Mouse (Mus musculus): ENCODE results near the gene Chmp4b. TPM values are rescaled to one million over a fixed set of nuclear protein-coding genes. Genes with fewer than 3 reads are reported as not detected.

Chmp4b gene
- total RNA-seq, 2 experiments from 2014 or later, result 174 to 180 TPM

DNA sequence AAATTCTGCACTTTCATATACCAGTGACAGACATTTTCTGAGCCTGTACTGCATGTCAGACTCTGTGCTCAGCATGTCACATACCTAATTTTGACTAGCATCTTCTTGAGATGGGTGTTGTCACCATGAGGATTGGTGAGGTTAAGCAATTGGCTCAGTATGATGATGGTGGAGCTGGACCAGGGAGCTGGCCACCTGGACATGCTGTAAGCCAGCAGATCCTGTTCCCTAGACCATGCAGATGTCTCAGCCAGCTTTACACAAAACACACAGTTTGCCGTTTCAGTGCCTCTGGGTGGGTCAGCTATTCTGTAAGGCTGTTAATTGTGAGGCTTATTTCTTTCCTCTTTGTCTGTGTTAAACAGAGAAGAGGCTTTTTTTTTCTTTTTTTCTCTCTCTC, 31.2 kb downstream of the Chmp4b start:
- no peak for DNase-seq

- DNase-seq, result no peak
These were observed 33.5 kb downstream of the Chmp4b start for GRCm38 (mm10) chr2:154684901-154685470.

DNA sequence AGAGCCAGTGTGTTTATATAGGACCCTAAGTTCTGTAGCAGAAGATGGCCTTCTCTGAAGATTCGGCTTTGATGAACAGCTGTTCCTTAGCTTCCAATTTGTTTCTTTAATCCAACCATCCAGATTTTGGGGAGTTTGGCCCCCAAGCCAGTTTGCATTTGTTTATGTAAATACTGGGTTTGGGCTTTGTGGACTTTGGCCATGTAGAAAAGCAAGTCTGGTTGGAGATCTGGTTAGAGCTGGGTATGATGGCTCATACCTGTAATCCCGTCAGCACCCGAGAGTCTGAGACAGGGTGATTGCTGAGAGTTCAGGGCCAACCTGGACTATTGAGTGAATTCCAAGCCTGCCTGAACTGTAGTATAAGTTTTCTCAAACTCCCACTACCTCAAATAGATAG, 34.3 kb downstream of the Chmp4b start:
- no peak for DNase-seq

- no peak for DNase-seq
These were observed 35.3 kb downstream of the Chmp4b start for GRCm38 (mm10) chr2:154686819-154687218.

DNA sequence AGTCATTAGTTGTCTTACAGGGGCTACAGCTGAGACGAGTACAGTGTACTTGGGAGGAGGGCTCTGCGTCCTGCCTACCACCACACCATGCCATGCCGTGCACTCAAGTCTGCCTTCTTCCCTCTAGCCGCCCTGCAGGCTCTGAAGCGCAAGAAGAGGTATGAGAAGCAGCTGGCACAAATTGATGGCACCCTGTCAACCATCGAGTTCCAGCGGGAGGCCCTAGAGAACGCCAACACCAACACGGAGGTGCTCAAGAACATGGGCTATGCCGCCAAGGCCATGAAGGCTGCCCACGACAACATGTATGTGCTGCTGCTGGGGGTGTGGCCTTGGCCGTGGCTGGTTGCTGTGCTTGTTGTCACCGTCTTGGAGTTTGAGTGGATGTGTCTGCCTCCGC, 37.9 kb downstream of the Chmp4b start:
- DNase-seq, result no peak

GRCm38 (mm10) chr2:154690959-154691358, 39.5 kb downstream of the Chmp4b start:
- no peak for DNase-seq

DNA sequence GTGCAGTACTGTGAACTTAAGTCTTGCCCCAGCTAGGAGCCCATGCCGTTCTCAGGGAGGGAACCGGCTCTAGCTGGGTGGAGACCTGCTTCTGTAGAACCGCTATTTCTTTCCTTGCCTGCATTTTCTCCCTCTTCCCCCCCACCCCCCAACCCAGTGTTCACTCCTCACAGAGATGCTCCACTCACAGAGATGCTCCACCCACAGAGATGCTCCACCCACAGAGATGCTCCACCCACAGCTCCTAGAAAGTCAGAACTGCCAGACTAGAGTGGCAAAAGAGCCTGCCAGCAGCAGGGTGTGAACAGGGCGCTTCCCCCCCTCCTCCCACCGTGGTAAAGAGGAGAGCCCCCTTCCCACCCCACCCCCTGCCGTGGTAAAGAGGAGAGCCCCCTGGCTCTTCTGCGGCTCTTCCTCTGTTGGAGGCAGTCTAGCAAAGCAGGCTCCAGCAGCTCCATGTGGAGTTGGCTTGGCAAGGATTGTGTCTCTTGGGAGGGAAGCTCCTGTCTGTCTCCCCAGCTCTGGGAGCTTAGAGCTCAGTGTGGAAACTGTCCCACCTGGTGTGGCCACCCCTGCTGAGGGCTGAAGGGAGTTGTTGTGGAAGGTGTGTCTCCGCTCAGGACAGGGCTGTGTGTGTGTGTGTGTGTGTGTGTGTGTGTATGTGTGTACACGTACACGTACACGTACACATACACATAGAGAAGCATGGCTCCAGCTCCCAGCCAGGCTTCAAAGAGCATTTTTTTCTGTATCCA, 41.9 kb downstream of the Chmp4b start:
- DNase-seq, result no peak

DNA sequence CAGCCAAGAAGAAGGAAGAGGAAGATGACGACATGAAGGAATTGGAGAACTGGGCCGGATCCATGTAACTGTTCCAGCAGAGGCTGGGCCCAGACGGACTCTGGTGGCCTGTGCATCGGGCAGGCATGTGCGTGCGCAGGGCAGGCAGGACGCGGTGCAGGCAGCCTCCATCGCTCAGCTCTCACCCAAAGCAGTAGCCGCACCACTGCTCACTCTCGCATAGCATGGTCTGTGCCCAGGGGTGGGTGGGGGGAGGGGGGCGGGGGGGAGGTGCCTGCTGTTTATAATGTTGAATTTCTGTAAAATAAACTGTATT, 42.4 kb downstream of the Chmp4b start:
- peak; percentile 47 for DNase-seq

GRCm38 (mm10) chr2:154695690-154696089, 44.2 kb downstream of the Chmp4b start:
- no peak for DNase-seq

DNA sequence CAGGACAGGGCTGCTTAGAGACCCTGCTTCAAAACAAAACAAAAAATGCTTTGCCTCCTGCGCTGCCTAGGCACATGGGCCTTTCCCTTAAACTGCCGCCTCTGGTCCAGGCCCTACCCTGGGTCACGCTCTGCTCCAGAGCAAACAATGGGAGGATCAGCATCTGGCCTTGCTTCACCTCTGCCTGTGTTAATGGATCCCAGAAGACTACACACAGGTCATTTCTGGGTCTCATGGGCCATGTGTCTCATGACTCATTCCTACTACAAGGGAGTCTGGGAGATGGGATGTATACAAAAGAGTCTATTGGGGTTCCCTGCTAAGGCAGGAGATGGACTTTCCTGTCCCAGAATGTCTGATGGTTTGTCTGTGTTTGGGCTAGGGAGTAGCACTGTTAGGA, 45.2 kb downstream of the Chmp4b start:
- DNase-seq, result no peak

DNA sequence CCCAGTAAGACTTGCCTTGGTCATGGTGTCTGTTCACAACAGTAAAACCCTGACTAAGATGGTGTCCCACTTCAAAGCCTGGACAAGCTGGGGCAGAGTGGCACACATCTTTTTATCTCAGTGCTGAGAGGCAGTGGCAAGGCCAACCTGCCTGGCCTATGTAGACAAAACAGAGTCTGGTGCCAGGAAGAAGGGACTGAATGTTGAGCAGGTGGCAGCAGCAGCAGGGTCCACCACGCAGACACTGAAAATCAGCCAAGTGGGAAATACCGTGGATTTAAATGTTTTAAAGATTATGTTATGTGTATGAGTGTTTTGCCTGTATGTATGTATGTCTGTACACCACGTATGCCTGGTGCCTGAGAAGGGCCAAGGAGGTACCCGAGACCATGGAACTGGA, 47.9 kb downstream of the Chmp4b start:
- DNase-seq, result no peak

DNA sequence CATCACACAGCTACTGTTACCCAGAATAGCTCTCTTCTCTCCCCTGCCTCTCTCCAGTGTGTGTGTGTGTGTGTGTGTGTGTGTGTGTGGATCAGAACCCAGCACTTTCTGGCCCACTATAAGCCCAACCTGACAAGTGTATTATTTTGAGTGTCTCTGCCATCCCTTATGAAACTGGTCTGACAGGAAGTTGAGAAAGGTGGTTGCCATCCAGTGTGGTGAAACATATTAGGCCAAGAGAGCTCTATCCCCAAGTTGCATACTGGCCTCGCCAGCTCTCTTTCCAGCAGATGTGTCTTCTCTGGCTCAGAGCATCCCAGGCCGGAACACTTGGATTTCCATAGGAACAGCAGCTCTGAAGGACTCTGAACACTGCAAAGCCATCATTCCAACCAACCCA, 48.7 kb downstream of the Chmp4b start:
- DNase-seq, result no peak

DNA sequence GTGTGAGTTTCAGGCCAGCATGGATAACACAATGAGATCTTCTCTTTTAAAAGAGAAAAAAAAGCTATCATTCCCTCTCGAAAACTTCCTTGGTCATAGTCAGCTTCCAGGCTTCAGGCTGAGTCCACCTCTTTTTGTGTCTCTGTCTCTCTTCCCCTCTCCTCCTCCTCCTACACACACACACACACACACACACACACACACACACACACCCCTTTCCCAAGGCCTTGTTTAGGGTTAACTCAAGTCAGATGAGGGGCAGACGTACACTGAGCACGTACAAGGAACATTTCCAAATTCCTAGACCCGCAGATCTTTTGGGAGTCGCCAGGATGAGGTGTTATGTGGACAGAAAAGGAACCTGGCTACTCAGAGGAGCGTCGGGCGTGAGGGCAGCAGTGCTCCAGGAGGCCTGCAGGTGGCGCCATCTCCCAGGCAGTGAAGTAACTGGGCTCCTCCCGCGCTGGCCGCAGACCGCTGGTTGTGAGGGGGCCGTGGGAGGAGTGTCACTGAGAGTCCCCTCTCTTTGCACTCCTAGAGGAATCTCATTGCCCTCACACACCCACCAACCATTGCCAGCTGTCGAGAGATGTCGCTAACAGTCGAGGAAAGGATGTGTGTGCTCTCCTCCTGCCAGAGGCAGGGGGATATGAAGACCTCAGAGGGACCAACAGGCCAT, 51.3 kb downstream of the Chmp4b start:
- peak; percentile 86 for DNase-seq

- DNase-seq, result peak; percentile 57
These were observed 55.2 kb downstream of the Chmp4b start for GRCm38 (mm10) chr2:154706526-154707280.

- DNase-seq, result no peak
These were observed 55.8 kb downstream of the Chmp4b start for GRCm38 (mm10) chr2:154707284-154707683.

DNA sequence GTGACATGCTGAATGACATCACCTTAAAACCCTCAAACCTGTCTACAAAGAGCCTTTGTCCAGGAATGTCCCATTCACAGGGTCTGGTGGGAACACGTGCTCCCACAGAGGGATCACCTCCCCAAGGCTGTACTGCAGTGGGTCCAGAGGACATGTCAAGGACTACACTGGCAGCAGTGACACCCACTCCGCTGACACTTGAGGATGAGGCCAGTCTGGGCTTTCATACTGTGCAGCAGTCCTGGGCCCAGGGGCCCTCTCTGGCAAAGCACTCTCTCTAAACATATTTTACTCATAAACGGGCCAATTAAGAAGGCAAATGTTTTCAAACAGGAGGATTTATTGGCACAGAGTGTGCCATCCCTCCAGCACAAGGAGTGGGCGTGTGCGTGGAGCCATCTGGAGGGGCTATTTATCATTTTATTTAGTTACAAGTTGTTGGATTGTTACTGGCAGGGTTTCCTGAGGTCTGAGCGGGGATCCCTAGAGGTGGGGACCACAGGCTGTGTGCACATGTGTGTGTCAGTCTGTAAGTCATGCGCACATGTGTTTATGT, 56.4 kb downstream of the Chmp4b start:
- no peak for DNase-seq

- no peak for DNase-seq
These were observed 60.2 kb downstream of the Chmp4b start for GRCm38 (mm10) chr2:154711701-154712100.

GRCm38 (mm10) chr2:154712271-154712677, 60.8 kb downstream of the Chmp4b start:
- peak; percentile 78 for DNase-seq

DNA sequence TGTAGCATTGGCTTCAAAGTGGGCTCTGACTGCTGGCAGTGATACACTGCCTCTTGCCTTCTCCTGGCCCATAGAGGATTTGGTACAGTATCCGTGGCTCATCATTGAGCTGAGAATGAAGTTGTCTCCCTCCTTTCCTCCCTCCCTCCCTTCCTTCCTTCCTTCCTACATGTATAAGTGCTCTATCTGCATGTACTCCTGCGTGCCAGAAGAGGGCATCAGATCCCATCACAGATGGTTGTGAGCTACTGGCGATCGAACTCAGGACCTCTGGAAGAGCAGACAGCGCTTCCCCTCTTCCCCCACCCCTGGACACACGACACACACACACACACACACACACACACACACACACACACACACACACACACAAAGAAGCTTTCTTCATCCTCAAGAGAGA, 61.6 kb downstream of the Chmp4b start:
- no peak for DNase-seq

DNA sequence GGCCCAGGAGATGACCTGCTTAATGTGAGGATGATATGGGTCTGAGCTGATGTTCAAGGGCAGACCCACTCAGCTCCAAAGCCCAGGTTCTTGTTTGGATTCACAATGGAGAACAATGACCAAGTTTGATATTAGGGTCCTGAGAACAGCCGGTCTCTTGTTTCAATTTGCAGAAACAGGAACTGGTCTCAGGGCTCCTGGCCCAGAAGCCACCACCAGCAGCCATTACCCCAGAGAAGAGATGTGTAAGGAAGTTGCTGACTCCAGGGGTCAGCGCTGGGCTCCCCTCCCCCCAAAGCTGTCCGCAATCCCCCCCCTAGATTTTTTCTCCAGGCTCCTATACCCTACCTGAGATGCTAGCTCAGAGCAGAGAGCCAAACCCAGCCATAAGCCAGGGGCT, 62.5 kb downstream of the Chmp4b start:
- no peak for DNase-seq

DNA sequence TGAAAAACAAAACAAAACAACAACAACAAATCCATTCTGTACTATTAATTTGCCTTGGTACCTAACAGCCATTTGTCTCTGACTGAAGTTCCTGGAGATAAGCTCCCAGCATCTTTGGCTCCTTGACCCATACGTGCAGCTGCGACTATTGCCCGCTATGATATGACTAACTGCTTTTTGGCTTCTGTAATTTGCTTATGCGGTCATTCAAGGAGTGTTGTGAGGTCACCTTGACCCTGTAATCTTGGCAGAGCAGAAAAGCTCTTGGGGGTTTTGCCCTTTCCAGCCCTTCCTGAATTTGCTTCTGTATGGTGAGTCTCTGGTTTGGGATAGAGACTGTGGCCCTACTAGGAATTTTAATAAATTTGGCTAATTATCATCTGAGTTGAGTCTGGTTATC, 65.1 kb downstream of the Chmp4b start:
- DNase-seq, result peak; percentile 36

DNA sequence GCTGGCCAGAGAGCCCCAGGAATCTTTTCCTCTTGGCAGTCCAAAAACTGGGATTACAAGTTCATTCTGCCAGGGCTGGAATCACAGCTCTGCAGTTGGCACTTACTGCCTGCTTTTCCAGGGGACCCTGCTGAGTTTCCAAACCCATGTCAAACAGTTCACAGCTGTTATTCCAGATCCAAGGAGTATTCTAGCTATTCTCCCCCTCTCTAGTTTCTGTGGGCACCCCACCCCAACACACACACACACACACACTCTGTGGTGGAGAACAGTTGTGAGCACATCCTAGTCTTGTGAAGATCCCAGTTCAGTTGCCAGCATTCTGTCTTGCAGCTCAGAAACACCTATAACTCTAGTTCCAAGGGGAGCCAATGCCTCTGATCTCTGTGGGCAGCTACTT, 65.6 kb downstream of the Chmp4b start:
- no peak for DNase-seq

Measured in adrenal gland, postnatal 10 days (tissue).